Mouse (Mus musculus): ENCODE measurements around the gene Dennd2c. TPM values are rescaled to one million over a fixed set of nuclear protein-coding genes. Genes with fewer than 3 reads are reported as not detected.

The Dennd2c gene
- polyA plus RNA-seq (2012; rRNA removed) (8.6 and 10.0 TPM in 2 replicates), polyA plus RNA-seq (2014; fragmentation: Nextera tagmentation; extraction: Ambion mirVana) (12.6 and 13.4 TPM in 2 replicates)

- Histone ChIP-seq H3K4me3 (replicated peaks; ENCODE audit: low read length) (peak within 1 kb of the TSS; percentile 70), H3K27me3 (ENCODE audit: control insufficient read depth, insufficient read depth, low read length) (no peaks in the 10 kb centered on the region), H3K4me2 (replicated peaks; ENCODE audit: low read depth, low read length, severe bottlenecking) (peak within 1 kb of the TSS; percentile 85), H3K36me3 (ENCODE audit: control insufficient read depth, insufficient read depth, low read length) (no peaks in the 10 kb centered on the region), H3K4me1 (ENCODE audit: control insufficient read depth, insufficient read depth, low read length) (0 out of 2 replicates have a peak, but pooled peaks cover 7% of the 10 kb centered on the region), H3K9me3 (ENCODE audit: control insufficient read depth, low read length) (no peaks in the 10 kb centered on the region), H3K9ac (ENCODE audit: low read depth, low read length, severe bottlenecking) (peak within 1 kb of the TSS; percentile 80), H3K27ac (replicated peaks; ENCODE audit: low read depth, low read length) (peak within 1 kb of the TSS; percentile 67; the same call in 1 of the 2 replicates)
- DNase-seq (ENCODE audit: low spot score) (peak; percentile 92), ATAC-seq (ENCODE audit: low FRiP score, low read depth) (peak; percentile 97)
- WGBS, result 1% methylated on average over 60 of the region's 72 CpGs
- TF ChIP-seq POLR2A (IDR thresholded peaks at IDR 0.05; ENCODE audit: borderline replicate concordance, extremely low read depth, insufficient read depth, insufficient read length), result 0 out of 2 replicates have a peak, but pooled peaks have one; percentile 50
Measured at GRCm38 (mm10) chr3:103102454-103103390, at the start of gene Dennd2c. Dennd2c (plus strand) TSS chr3:103102604.

DNA sequence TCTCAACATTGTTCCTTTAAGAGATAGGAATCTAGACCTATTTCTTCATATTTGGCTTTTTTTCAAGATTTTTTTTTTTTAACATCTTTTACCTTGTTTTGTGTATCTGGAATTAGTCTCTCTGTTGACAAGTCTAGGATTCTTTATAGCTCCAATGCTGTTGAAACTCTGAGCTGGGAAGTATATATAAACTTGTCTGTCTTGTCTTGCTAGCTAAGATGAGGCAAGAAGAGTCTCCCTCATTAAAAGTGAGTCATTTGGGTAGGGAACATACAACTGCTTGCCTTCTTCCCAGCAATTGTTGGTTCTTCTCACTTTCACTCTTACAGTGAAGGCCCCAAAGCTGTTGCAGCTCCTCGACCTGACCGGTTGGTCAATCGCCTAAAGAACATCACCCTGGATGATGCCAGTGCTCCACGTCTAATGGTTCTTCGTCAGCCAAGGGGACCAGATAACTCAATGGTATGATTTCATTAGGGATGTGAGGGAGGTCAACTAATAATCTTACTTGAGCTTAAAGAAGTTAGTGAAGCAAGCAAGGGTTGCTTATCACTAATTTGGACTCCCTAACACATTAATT, 46.3 kb upstream of the Dennd2c start:
- no peak overlapping the region for H3K9ac ChIP-seq (ENCODE audit: low read depth, low read length, severe bottlenecking)
- no peak overlapping the region for H3K27ac ChIP-seq (replicated peaks; ENCODE audit: low read depth, low read length)
- TF ChIP-seq POLR2A (IDR thresholded peaks at IDR 0.05; ENCODE audit: borderline replicate concordance, extremely low read depth, insufficient read depth, insufficient read length), result no peak
- no peaks in the 10 kb centered on the region for H3K9me3 ChIP-seq (ENCODE audit: control insufficient read depth, low read length)
- H3K4me2 ChIP-seq (replicated peaks; ENCODE audit: low read depth, low read length, severe bottlenecking), result no peak overlapping the region
- ATAC-seq (ENCODE audit: low FRiP score, low read depth) (no peak), DNase-seq (ENCODE audit: low spot score) (no peak)
- no peak overlapping the region for H3K4me3 ChIP-seq (replicated peaks; ENCODE audit: low read length)
- no peaks in the 10 kb centered on the region for H3K27me3 ChIP-seq (ENCODE audit: control insufficient read depth, insufficient read depth, low read length)
- H3K4me1 ChIP-seq (ENCODE audit: control insufficient read depth, insufficient read depth, low read length), result peaks cover 3% of the 10 kb centered on the region; the same call in 1 of the 2 replicates
- WGBS, result 88% methylated on average over 5 of the region's 5 CpGs
- H3K36me3 ChIP-seq (ENCODE audit: control insufficient read depth, insufficient read depth, low read length), result peaks cover 67% of the 10 kb centered on the region

DNA sequence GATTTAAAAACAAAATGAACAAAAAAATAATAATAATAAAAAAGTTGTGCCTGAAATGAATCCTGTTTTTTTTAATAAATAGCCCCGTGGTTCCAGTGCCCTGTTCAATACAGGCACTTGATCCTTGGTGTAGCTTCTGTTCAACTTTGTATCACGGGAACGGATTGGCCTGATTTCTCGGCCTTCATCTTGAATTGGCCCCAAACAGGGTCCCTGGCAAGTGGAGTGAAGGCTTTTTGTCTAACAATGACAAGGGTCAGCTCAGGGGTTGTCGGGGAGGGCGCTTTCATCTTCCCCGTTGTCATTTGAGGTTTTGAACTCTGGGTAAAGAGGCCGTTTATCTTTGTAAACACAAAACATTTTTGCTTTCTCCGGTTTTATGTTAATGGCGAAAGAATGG, 44.7 kb upstream of the Dennd2c start:
- Histone ChIP-seq H3K9me3 (ENCODE audit: control insufficient read depth, low read length) (no peaks in the 10 kb centered on the region), H3K27ac (replicated peaks; ENCODE audit: low read depth, low read length) (peak overlapping the region; percentile 56), H3K9ac (ENCODE audit: low read depth, low read length, severe bottlenecking) (0 out of 2 replicates have a peak overlapping the region, but pooled peaks have one; percentile 18), H3K4me2 (replicated peaks; ENCODE audit: low read depth, low read length, severe bottlenecking) (peak overlapping the region; percentile 56), H3K4me1 (ENCODE audit: control insufficient read depth, insufficient read depth, low read length) (peaks cover 3% of the 10 kb centered on the region; the same call in 1 of the 2 replicates), H3K36me3 (ENCODE audit: control insufficient read depth, insufficient read depth, low read length) (peaks cover 69% of the 10 kb centered on the region), H3K27me3 (ENCODE audit: control insufficient read depth, insufficient read depth, low read length) (no peaks in the 10 kb centered on the region), H3K4me3 (replicated peaks; ENCODE audit: low read length) (peak overlapping the region; percentile 61)
- TF ChIP-seq POLR2A (IDR thresholded peaks at IDR 0.05; ENCODE audit: borderline replicate concordance, extremely low read depth, insufficient read depth, insufficient read length), result no peak
- ATAC-seq (ENCODE audit: low FRiP score, low read depth) (peak; percentile 24), DNase-seq (ENCODE audit: low spot score) (no peak)
- WGBS, result 8% methylated on average over 10 of the region's 10 CpGs

GRCm38 (mm10) chr3:103058207-103059157, 43.9 kb upstream of the Dennd2c start, which contains the start of gene Nras:
Nras (plus strand) TSS chr3:103058285.
- Histone ChIP-seq H3K27me3 (ENCODE audit: control insufficient read depth, insufficient read depth, low read length) (no peaks in the 10 kb centered on the region), H3K4me1 (ENCODE audit: control insufficient read depth, insufficient read depth, low read length) (peaks cover 3% of the 10 kb centered on the region; the same call in 1 of the 2 replicates), H3K9ac (ENCODE audit: low read depth, low read length, severe bottlenecking) (peak within 1 kb of the TSS; percentile 82), H3K9me3 (ENCODE audit: control insufficient read depth, low read length) (no peaks in the 10 kb centered on the region), H3K36me3 (ENCODE audit: control insufficient read depth, insufficient read depth, low read length) (peaks cover 71% of the 10 kb centered on the region), H3K27ac (replicated peaks; ENCODE audit: low read depth, low read length) (peak within 1 kb of the TSS; percentile 96), H3K4me3 (replicated peaks; ENCODE audit: low read length) (peak within 1 kb of the TSS; percentile 61), H3K4me2 (replicated peaks; ENCODE audit: low read depth, low read length, severe bottlenecking) (peak within 1 kb of the TSS; percentile 73)
- peak; percentile 97 for DNase-seq (ENCODE audit: low spot score)
- WGBS, result 3% methylated on average over 46 of the region's 46 CpGs
- peak; percentile 61; the same call in 1 of the 2 replicates for TF ChIP-seq POLR2A (IDR thresholded peaks at IDR 0.05; ENCODE audit: borderline replicate concordance, extremely low read depth, insufficient read depth, insufficient read length)
- ATAC-seq (ENCODE audit: low FRiP score, low read depth), result peak; percentile 98

All from limb, embryonic 14.5 days (tissue).